Mouse (Mus musculus): ENCODE data around the gene Mynn. TPM values are rescaled to one million over a fixed set of nuclear protein-coding genes. Genes with fewer than 3 reads are reported as not detected.

Gene Mynn
- polyA plus RNA-seq, 1 experiment, result 26.1 TPM

- H3K27ac ChIP-seq (ENCODE audit: insufficient read depth, low read length), result no peak overlapping the region
- no peaks in the 10 kb centered on the region for H3K36me3 ChIP-seq (ENCODE audit: control insufficient read depth, insufficient read depth, low read length, poor library complexity, severe bottlenecking)
- TF ChIP-seq EP300 (IDR thresholded peaks at IDR 0.05; ENCODE audit: insufficient read depth, low read depth, low read length), result no peak
- peak; percentile 6 for TF ChIP-seq CTCF (IDR thresholded peaks at IDR 0.05; ENCODE audit: low read depth, low read length)
- no peak for TF ChIP-seq POLR2A (IDR thresholded peaks at IDR 0.05; ENCODE audit: insufficient read depth, low read length)
- no peaks in the 10 kb centered on the region for H3K27me3 ChIP-seq (ENCODE audit: control insufficient read depth, insufficient read depth, low read length, poor library complexity, severe bottlenecking)
- no peak overlapping the region for H3K4me3 ChIP-seq (ENCODE audit: low read depth, low read length)
- H3K9me3 ChIP-seq (replicated peaks; ENCODE audit: control insufficient read depth, insufficient read depth, low read length, poor library complexity, severe bottlenecking), result no peaks in the 10 kb centered on the region
- H3K9ac ChIP-seq (ENCODE audit: low read depth, poor library complexity, severe bottlenecking), result no peak overlapping the region
- H3K4me1 ChIP-seq (ENCODE audit: control insufficient read depth, insufficient read depth, low read length), result no peaks in the 10 kb centered on the region
Observed at GRCm38 (mm10) chr3:30592418-30592853, 9.4 kb upstream of the Mynn start.

- H3K36me3 ChIP-seq (ENCODE audit: control insufficient read depth, insufficient read depth, low read length, poor library complexity, severe bottlenecking), result no peaks in the 10 kb centered on the region
- H3K4me3 ChIP-seq (ENCODE audit: low read depth, low read length), result no peak overlapping the region
- no peaks in the 10 kb centered on the region for H3K4me1 ChIP-seq (ENCODE audit: control insufficient read depth, insufficient read depth, low read length)
- H3K9ac ChIP-seq (ENCODE audit: low read depth, poor library complexity, severe bottlenecking), result no peak overlapping the region
- no peaks in the 10 kb centered on the region for H3K9me3 ChIP-seq (replicated peaks; ENCODE audit: control insufficient read depth, insufficient read depth, low read length, poor library complexity, severe bottlenecking)
- H3K27me3 ChIP-seq (ENCODE audit: control insufficient read depth, insufficient read depth, low read length, poor library complexity, severe bottlenecking), result no peaks in the 10 kb centered on the region
- TF ChIP-seq CTCF (IDR thresholded peaks at IDR 0.05; ENCODE audit: low read depth, low read length) (peak; percentile 46), POLR2A (IDR thresholded peaks at IDR 0.05; ENCODE audit: insufficient read depth, low read length) (no peak)
- H3K27ac ChIP-seq (ENCODE audit: insufficient read depth, low read length), result no peak overlapping the region
Observed at GRCm38 (mm10) chr3:30593719-30594485, 8.0 kb upstream of the Mynn start.

- no peak overlapping the region for H3K27ac ChIP-seq (ENCODE audit: insufficient read depth, low read length)
- no peaks in the 10 kb centered on the region for H3K9me3 ChIP-seq (replicated peaks; ENCODE audit: control insufficient read depth, insufficient read depth, low read length, poor library complexity, severe bottlenecking)
- no peaks in the 10 kb centered on the region for H3K36me3 ChIP-seq (ENCODE audit: control insufficient read depth, insufficient read depth, low read length, poor library complexity, severe bottlenecking)
- TF ChIP-seq CTCF (IDR thresholded peaks at IDR 0.05; ENCODE audit: low read depth, low read length) (no peak), POLR2A (IDR thresholded peaks at IDR 0.05; ENCODE audit: insufficient read depth, low read length) (no peak), EP300 (IDR thresholded peaks at IDR 0.05; ENCODE audit: insufficient read depth, low read depth, low read length) (no peak)
- peak overlapping the region; percentile 66 for H3K4me3 ChIP-seq (ENCODE audit: low read depth, low read length)
- H3K27me3 ChIP-seq (ENCODE audit: control insufficient read depth, insufficient read depth, low read length, poor library complexity, severe bottlenecking), result no peaks in the 10 kb centered on the region
- H3K9ac ChIP-seq (ENCODE audit: low read depth, poor library complexity, severe bottlenecking), result peak overlapping the region; percentile 93
- no peaks in the 10 kb centered on the region for H3K4me1 ChIP-seq (ENCODE audit: control insufficient read depth, insufficient read depth, low read length)
Observed at GRCm38 (mm10) chr3:30595111-30595832, 6.6 kb upstream of the Mynn start.

GRCm38 (mm10) chr3:30597271-30597670 lies 4.6 kb upstream of the Mynn start:
- H3K27me3 ChIP-seq (ENCODE audit: control insufficient read depth, insufficient read depth, low read length, poor library complexity, severe bottlenecking), result no peaks in the 10 kb centered on the region
- H3K36me3 ChIP-seq (ENCODE audit: control insufficient read depth, insufficient read depth, low read length, poor library complexity, severe bottlenecking), result no peaks in the 10 kb centered on the region
- H3K4me3 ChIP-seq (ENCODE audit: low read depth, low read length), result no peak overlapping the region
- no peaks in the 10 kb centered on the region for H3K4me1 ChIP-seq (ENCODE audit: control insufficient read depth, insufficient read depth, low read length)
- TF ChIP-seq EP300 (IDR thresholded peaks at IDR 0.05; ENCODE audit: insufficient read depth, low read depth, low read length), result no peak
- TF ChIP-seq CTCF (IDR thresholded peaks at IDR 0.05; ENCODE audit: low read depth, low read length), result no peak
- no peak for TF ChIP-seq POLR2A (IDR thresholded peaks at IDR 0.05; ENCODE audit: insufficient read depth, low read length)
- no peak overlapping the region for H3K9ac ChIP-seq (ENCODE audit: low read depth, poor library complexity, severe bottlenecking)
- no peaks in the 10 kb centered on the region for H3K9me3 ChIP-seq (replicated peaks; ENCODE audit: control insufficient read depth, insufficient read depth, low read length, poor library complexity, severe bottlenecking)
- no peak overlapping the region for H3K27ac ChIP-seq (ENCODE audit: insufficient read depth, low read length)

- Histone ChIP-seq H3K27ac (ENCODE audit: insufficient read depth, low read length) (no peak within 1 kb of the TSS), H3K4me1 (ENCODE audit: control insufficient read depth, insufficient read depth, low read length) (no peaks in the 10 kb centered on the region), H3K36me3 (ENCODE audit: control insufficient read depth, insufficient read depth, low read length, poor library complexity, severe bottlenecking) (peaks cover 8% of the 10 kb centered on the region), H3K4me3 (ENCODE audit: low read depth, low read length) (peak within 1 kb of the TSS; percentile 89), H3K9me3 (replicated peaks; ENCODE audit: control insufficient read depth, insufficient read depth, low read length, poor library complexity, severe bottlenecking) (no peaks in the 10 kb centered on the region), H3K27me3 (ENCODE audit: control insufficient read depth, insufficient read depth, low read length, poor library complexity, severe bottlenecking) (no peaks in the 10 kb centered on the region), H3K9ac (ENCODE audit: low read depth, poor library complexity, severe bottlenecking) (peak within 1 kb of the TSS; percentile 75)
- no peak for TF ChIP-seq CTCF (IDR thresholded peaks at IDR 0.05; ENCODE audit: low read depth, low read length)
- TF ChIP-seq POLR2A (IDR thresholded peaks at IDR 0.05; ENCODE audit: insufficient read depth, low read length), result no peak
- no peak for TF ChIP-seq EP300 (IDR thresholded peaks at IDR 0.05; ENCODE audit: insufficient read depth, low read depth, low read length)
Observed at GRCm38 (mm10) chr3:30599711-30600545, 1.9 kb upstream of the Mynn start, which contains the start of gene Actrt3. TSS of gene Actrt3 (minus strand) at chr3:30599939.

Data from ES-Bruce4 (cell line).